Mouse (Mus musculus): Measurements from ENCODE around the gene Ssbp3.

- TF ChIP-seq POLR2A (IDR thresholded peaks at IDR 0.05; ENCODE audit: extremely low read depth, insufficient read depth, low read length) (no peak), CTCF (IDR thresholded peaks at IDR 0.05; ENCODE audit: extremely low read depth, insufficient read depth, low read length) (no peak)
Observed at GRCm38 (mm10) chr4:106970786-106971185, 60.3 kb downstream of the Ssbp3 start.

Measured in cortical plate, adult 2 months (tissue).